9 mouse cellular contexts compared by ENCODE assay signal in the genomic region with DNA sequence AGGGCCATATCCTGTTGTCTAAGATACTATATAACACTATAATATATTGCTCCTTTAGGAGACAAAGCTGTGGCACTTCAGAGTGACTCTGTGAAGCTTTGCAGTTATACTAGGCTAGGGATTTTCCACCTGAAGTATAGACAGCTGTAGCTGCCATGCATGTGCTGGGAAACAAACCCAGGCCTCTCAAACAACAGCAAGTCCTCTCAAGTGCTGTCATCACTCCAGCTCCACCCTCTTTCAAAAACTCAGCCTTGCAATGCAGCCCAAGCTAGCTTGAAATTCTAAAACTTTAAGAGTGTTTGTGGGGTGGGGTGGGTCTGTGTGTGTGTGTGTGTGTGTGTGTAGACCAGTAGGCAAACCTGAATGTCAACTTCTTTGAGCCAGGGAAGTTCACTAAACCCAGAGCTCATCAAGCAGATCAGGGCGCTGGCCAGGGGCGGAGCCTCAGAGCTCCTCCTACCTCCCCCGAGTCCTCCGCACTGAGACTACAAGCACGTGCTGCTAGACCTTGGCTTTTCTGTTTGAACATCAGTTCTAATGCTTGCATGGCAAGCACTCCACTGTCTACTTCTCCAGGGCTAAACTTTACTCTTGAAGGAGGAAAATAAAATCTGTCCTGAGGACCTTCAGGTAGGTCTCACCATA. TPM values are rescaled to one million over a fixed set of nuclear protein-coding genes. Genes with fewer than 3 reads are reported as not detected.
A peak's percentile ranks its signal among the peaks of the same experiment; 100 is the strongest.
DNase-seq lines count a peak whose midpoint lies in the region; ATAC-seq and TF ChIP-seq lines count a peak whose summit lies in the region.
"Had no signal": no experiment of that assay in that cellular context is flagged by ENCODE, and none has a peak within 500 bp of the region (broad histone marks: within the 10 kb centered on the region; RNA-seq: fewer than 3 reads in every experiment).

No protein-coding gene starts in this region.

- no peaks in the 10 kb centered on the region for H3K9me3 ChIP-seq in midbrain, embryonic 14.5 days (ENCODE audit: control insufficient read depth, low read length)
- H3K9me3 ChIP-seq: midbrain, embryonic 12.5 days had no signal

- no peak for TF ChIP-seq CTCF in layer of hippocampus, adult 2 months (conservative IDR thresholded peaks at IDR 0.05)

- H3K27ac ChIP-seq in layer of hippocampus, adult 2 months: no peak overlapping the region
- no peak overlapping the region for H3K27ac ChIP-seq in midbrain, embryonic 14.5 days (replicated peaks; ENCODE audit: low read depth, low read length)
- H3K27ac ChIP-seq: midbrain, embryonic 12.5 days had no signal

- intact Hi-C loops in heart, postnatal 10 days (cut with DNase I): no loop called here

- no peak overlapping the region for H3K9ac ChIP-seq in midbrain, embryonic 14.5 days (replicated peaks; ENCODE audit: low read length)
- H3K9ac ChIP-seq: midbrain, embryonic 12.5 days had no signal

- no peak for ATAC-seq in midbrain, embryonic 14.5 days (ENCODE audit: low FRiP score, low TSS enrichment)

- H3K4me1 ChIP-seq in midbrain, embryonic 14.5 days (ENCODE audit: control insufficient read depth, insufficient read depth, low read length): 0 out of 2 replicates have a peak, but pooled peaks cover 3% of the 10 kb centered on the region
- H3K4me1 ChIP-seq: midbrain, embryonic 12.5 days had no signal

- H3K4me3 ChIP-seq in layer of hippocampus, adult 2 months: no peak overlapping the region
- no peak overlapping the region for H3K4me3 ChIP-seq in midbrain, embryonic 14.5 days (replicated peaks; ENCODE audit: low read depth, low read length)
- H3K4me3 ChIP-seq: midbrain, embryonic 12.5 days had no signal

- peak; percentile 27 for DNase-seq in spleen, adult 12 weeks (ENCODE audit: low spot score)
- no peak for DNase-seq in spleen, adult 18-20 months
- DNase-seq in heart, postnatal 10 days: peak; percentile 44 to 52
- peak; percentile 91 for DNase-seq in liver
- peak; percentile 34 for DNase-seq in retina, postnatal 1 day
- DNase-seq in cerebellum, adult 18-20 months: no peak
- DNase-seq in layer of hippocampus, adult 2 months (ENCODE audit: low spot score in 2 of 2): no peak
- no peak for DNase-seq in midbrain, embryonic 14.5 days

- H3K4me2 ChIP-seq in midbrain, embryonic 14.5 days (ENCODE audit: low read length): no peak overlapping the region
- H3K4me2 ChIP-seq: midbrain, embryonic 12.5 days had no signal

- H3K36me3 ChIP-seq in midbrain, embryonic 14.5 days (ENCODE audit: control insufficient read depth, insufficient read depth, low read length): no peaks in the 10 kb centered on the region
- H3K36me3 ChIP-seq: midbrain, embryonic 12.5 days had no signal

- WGBS in midbrain, embryonic 14.5 days: 9% methylated on average over 5 of the region's 5 CpGs

- no peaks in the 10 kb centered on the region for H3K27me3 ChIP-seq in midbrain, embryonic 14.5 days (ENCODE audit: control insufficient read depth, insufficient read depth, low read length)
- H3K27me3 ChIP-seq: midbrain, embryonic 12.5 days had no signal

RNA-seq across cellular contexts. Expression of gene Asb17, which starts 5.5 kb away (rescaled TPM):
- total RNA-seq in heart, postnatal 10 days (2021): not detected
- not detected for total RNA-seq in layer of hippocampus, adult 2 months (2021)
- not detected in 2 replicates for polyA plus RNA-seq in midbrain, embryonic 14.5 days (2014; fragmentation: Nextera tagmentation; extraction: Ambion mirVana)

RNA-seq across cellular contexts. Expression of gene Msh4, which starts 56.4 kb away (rescaled TPM):
- under 1 TPM; 0.20 to 0.22 TPM for total RNA-seq in heart, postnatal 10 days (2021)
- under 1 TPM; 0.49 to 0.51 TPM for total RNA-seq in layer of hippocampus, adult 2 months (2021)
- 0.16 and 0.23 TPM in 2 replicates for polyA plus RNA-seq in midbrain, embryonic 14.5 days (2014; fragmentation: Nextera tagmentation; extraction: Ambion mirVana)

Comparison
In these comparisons a context has a peak if more than half of its experiments do, and no peak if none do; other contexts are left out.
1. DNase-seq: peak in spleen, adult 12 weeks (single experiment), heart, postnatal 10 days (2 of 2), liver (single experiment) and retina, postnatal 1 day (single experiment); none in spleen, adult 18-20 months (0 of 2), cerebellum, adult 18-20 months (0 of 2), layer of hippocampus, adult 2 months (0 of 2) and midbrain, embryonic 14.5 days (single experiment).